Mouse (Mus musculus): Measurements from ENCODE around the gene Olfr923. TPM values are rescaled to one million over a fixed set of nuclear protein-coding genes. Genes with fewer than 3 reads are reported as not detected.
"Not testable (repeated sequence)": the region's sequence is repeated elsewhere in the genome, so short reads cannot be mapped to it uniquely, and the experiment has no call there.

The Olfr923 gene
- not detected in 2 replicates for polyA plus RNA-seq (2016; fragmentation: Nextera tagmentation; extraction: Ambion mirVana)

- Histone ChIP-seq H3K9me3 (replicated peaks) (no peaks in the 10 kb centered on the region), H3K36me3 (no peaks in the 10 kb centered on the region), H3K4me3 (no peak within 1 kb of the TSS), H3K27ac (replicated peaks) (no peak within 1 kb of the TSS), H3K4me1 (no peaks in the 10 kb centered on the region), H3K27me3 (ENCODE audit: low read depth, poor library complexity, severe bottlenecking) (no peaks in the 10 kb centered on the region)
- WGBS, result 85% methylated on average over 1 of the region's 1 CpGs
- no peak for DNase-seq (ENCODE audit: low spot score)
These were observed at the start of gene Olfr923 for GRCm38 (mm10) chr9:38826245-38826644. TSS of gene Olfr923 (plus strand) at chr9:38826545.

- H3K4me3 ChIP-seq, result no peak overlapping the region
- no peak for DNase-seq (ENCODE audit: low spot score)
These were observed 33.7 kb upstream of the Olfr923 start for GRCm38 (mm10) chr9:38792689-38793088.

GRCm38 (mm10) chr9:38805696-38806095 lies 20.6 kb upstream of the Olfr923 start:
- H3K36me3 ChIP-seq, result no peaks in the 10 kb centered on the region
- H3K4me3 ChIP-seq, result no peak overlapping the region
- H3K27ac ChIP-seq (replicated peaks), result no peak overlapping the region
- no peak for DNase-seq (ENCODE audit: low spot score)
- H3K4me1 ChIP-seq, result no peaks in the 10 kb centered on the region
- no peaks in the 10 kb centered on the region for H3K27me3 ChIP-seq (ENCODE audit: low read depth, poor library complexity, severe bottlenecking)
- H3K9me3 ChIP-seq (replicated peaks), result no peaks in the 10 kb centered on the region

More at GRCm38 (mm10) chr9:38792689-38793088, 33.7 kb upstream of the Olfr923 start:
- Histone ChIP-seq H3K36me3 (no peaks in the 10 kb centered on the region), H3K27ac (replicated peaks) (no peak overlapping the region), H3K4me1 (no peaks in the 10 kb centered on the region), H3K9me3 (replicated peaks) (no peaks in the 10 kb centered on the region), H3K27me3 (ENCODE audit: low read depth, poor library complexity, severe bottlenecking) (no peaks in the 10 kb centered on the region)
- 88% methylated on average over 2 of the region's 2 CpGs for WGBS

- whole genome bisulfite sequencing, result 86% methylated on average over 2 of the region's 2 CpGs
- H3K4me3 ChIP-seq, result no peak within 1 kb of the TSS
- no peak for DNase-seq (ENCODE audit: low spot score)
- H3K36me3 ChIP-seq, result no peaks in the 10 kb centered on the region
- H3K9me3 ChIP-seq (replicated peaks), result no peaks in the 10 kb centered on the region
- no peak within 1 kb of the TSS for H3K27ac ChIP-seq (replicated peaks)
- H3K27me3 ChIP-seq (ENCODE audit: low read depth, poor library complexity, severe bottlenecking), result no peaks in the 10 kb centered on the region
- H3K4me1 ChIP-seq, result no peaks in the 10 kb centered on the region
These were observed 12.0 kb upstream of the Olfr923 start, which contains the start of gene Olfr922 for GRCm38 (mm10) chr9:38814314-38814713. TSS of gene Olfr922 (plus strand) at chr9:38814614.

- H3K4me3 ChIP-seq, result no peak overlapping the region
- no peaks in the 10 kb centered on the region for H3K4me1 ChIP-seq
- H3K27ac ChIP-seq (replicated peaks), result no peak overlapping the region
- no peaks in the 10 kb centered on the region for H3K27me3 ChIP-seq (ENCODE audit: low read depth, poor library complexity, severe bottlenecking)
- H3K36me3 ChIP-seq, result no peaks in the 10 kb centered on the region
- no peak for DNase-seq (ENCODE audit: low spot score)
- no peaks in the 10 kb centered on the region for H3K9me3 ChIP-seq (replicated peaks)
- 83% methylated on average over 1 of the region's 1 CpGs for WGBS
These were observed 10.8 kb upstream of the Olfr923 start for GRCm38 (mm10) chr9:38815458-38815986.

- H3K27me3 ChIP-seq (ENCODE audit: low read depth, poor library complexity, severe bottlenecking), result no peaks in the 10 kb centered on the region
- no peak for DNase-seq (ENCODE audit: low spot score)
- H3K36me3 ChIP-seq, result no peaks in the 10 kb centered on the region
- H3K4me1 ChIP-seq, result no peaks in the 10 kb centered on the region
- no peaks in the 10 kb centered on the region for H3K9me3 ChIP-seq (replicated peaks)
- 83% methylated on average over 2 of the region's 2 CpGs for WGBS
- no peak overlapping the region for H3K4me3 ChIP-seq
- H3K27ac ChIP-seq (replicated peaks), result no peak overlapping the region
These were observed 6.7 kb downstream of the Olfr923 start for GRCm38 (mm10) chr9:38833027-38833426.

GRCm38 (mm10) chr9:38844149-38844548 lies 17.8 kb downstream of the Olfr923 start, which contains the start of gene Olfr924:
TSS of gene Olfr924 (plus strand) at chr9:38844449.
- Histone ChIP-seq H3K4me3 (no peak within 1 kb of the TSS), H3K9me3 (replicated peaks) (no peaks in the 10 kb centered on the region), H3K27ac (replicated peaks) (no peak within 1 kb of the TSS), H3K4me1 (no peaks in the 10 kb centered on the region), H3K36me3 (no peaks in the 10 kb centered on the region), H3K27me3 (ENCODE audit: low read depth, poor library complexity, severe bottlenecking) (no peaks in the 10 kb centered on the region)
- WGBS, result 92% methylated on average over 1 of the region's 1 CpGs
- no peak for DNase-seq (ENCODE audit: low spot score)

- no peaks in the 10 kb centered on the region for H3K36me3 ChIP-seq
- H3K9me3 ChIP-seq (replicated peaks), result no peaks in the 10 kb centered on the region
- DNase-seq (ENCODE audit: low spot score), result no peak
- no peak within 1 kb of the TSS for H3K4me3 ChIP-seq
- H3K4me1 ChIP-seq, result no peaks in the 10 kb centered on the region
- no peak within 1 kb of the TSS for H3K27ac ChIP-seq (replicated peaks)
- no peaks in the 10 kb centered on the region for H3K27me3 ChIP-seq (ENCODE audit: low read depth, poor library complexity, severe bottlenecking)
These were observed 28.4 kb downstream of the Olfr923 start, which contains the start of gene Olfr26 for GRCm38 (mm10) chr9:38854760-38855159. TSS of gene Olfr26 (plus strand) at chr9:38855060.

GRCm38 (mm10) chr9:38874880-38875279 lies 48.5 kb downstream of the Olfr923 start:
- H3K27me3 ChIP-seq (ENCODE audit: low read depth, poor library complexity, severe bottlenecking); H3K4me3 ChIP-seq; H3K4me1 ChIP-seq; H3K36me3 ChIP-seq; H3K9me3 ChIP-seq (replicated peaks); H3K27ac ChIP-seq (replicated peaks); DNase-seq (ENCODE audit: low spot score): not testable (repeated sequence)
- WGBS, result 58% methylated on average over 2 of the region's 2 CpGs

- Histone ChIP-seq H3K4me3 (no peak within 1 kb of the TSS), H3K36me3 (no peaks in the 10 kb centered on the region), H3K27ac (replicated peaks) (no peak within 1 kb of the TSS), H3K9me3 (replicated peaks) (0 out of 2 replicates have a peak, but pooled peaks cover 12% of the 10 kb centered on the region), H3K4me1 (no peaks in the 10 kb centered on the region), H3K27me3 (ENCODE audit: low read depth, poor library complexity, severe bottlenecking) (no peaks in the 10 kb centered on the region)
- no peak for DNase-seq (ENCODE audit: low spot score)
- 84% methylated on average over 2 of the region's 2 CpGs for WGBS
These were observed 50.5 kb downstream of the Olfr923 start, which contains the start of gene Olfr926 for GRCm38 (mm10) chr9:38876826-38877225. TSS of gene Olfr926 (plus strand) at chr9:38877126.

Other genes with a start within 250 kb of the Olfr923 start
- gene Olfr912, start 246.4 kb upstream of the Olfr923 start, polyA plus RNA-seq (2016; fragmentation: Nextera tagmentation; extraction: Ambion mirVana), result not detected in 2 replicates
- not detected in 2 replicates for gene Olfr913, start 233.8 kb upstream of the Olfr923 start, polyA plus RNA-seq (2016; fragmentation: Nextera tagmentation; extraction: Ambion mirVana)
- gene Olfr914, start 221.4 kb upstream of the Olfr923 start, polyA plus RNA-seq (2016; fragmentation: Nextera tagmentation; extraction: Ambion mirVana), result not detected in 2 replicates
- gene Olfr916, start 166.7 kb upstream of the Olfr923 start, polyA plus RNA-seq (2016; fragmentation: Nextera tagmentation; extraction: Ambion mirVana), result not detected in 2 replicates
- gene Olfr917, start 160.7 kb upstream of the Olfr923 start, polyA plus RNA-seq (2016; fragmentation: Nextera tagmentation; extraction: Ambion mirVana), result not detected in 2 replicates
- not detected in 2 replicates for gene Olfr918, start 151.9 kb upstream of the Olfr923 start, polyA plus RNA-seq (2016; fragmentation: Nextera tagmentation; extraction: Ambion mirVana)
- gene Olfr919, start 122.9 kb upstream of the Olfr923 start, polyA plus RNA-seq (2016; fragmentation: Nextera tagmentation; extraction: Ambion mirVana), result not detected in 2 replicates
- gene Vwa5a, start 108.3 kb upstream of the Olfr923 start, polyA plus RNA-seq (2016; fragmentation: Nextera tagmentation; extraction: Ambion mirVana), result 6.0 and 7.2 TPM in 2 replicates
- gene Olfr920, start 74.2 kb upstream of the Olfr923 start, polyA plus RNA-seq (2016; fragmentation: Nextera tagmentation; extraction: Ambion mirVana), result 0.02 TPM in 1 of 2 replicates, not detected in the other
- gene Olfr921, start 53.5 kb upstream of the Olfr923 start, polyA plus RNA-seq (2016; fragmentation: Nextera tagmentation; extraction: Ambion mirVana), result not detected in 2 replicates
- gene Olfr922, start 11.9 kb upstream of the Olfr923 start, polyA plus RNA-seq (2016; fragmentation: Nextera tagmentation; extraction: Ambion mirVana), result not detected in 2 replicates
- not detected in 2 replicates for gene Olfr924, start 17.9 kb downstream of the Olfr923 start, polyA plus RNA-seq (2016; fragmentation: Nextera tagmentation; extraction: Ambion mirVana)
- not detected in 2 replicates for gene Olfr26, start 28.5 kb downstream of the Olfr923 start, polyA plus RNA-seq (2016; fragmentation: Nextera tagmentation; extraction: Ambion mirVana)
- gene Olfr926, start 50.6 kb downstream of the Olfr923 start, polyA plus RNA-seq (2016; fragmentation: Nextera tagmentation; extraction: Ambion mirVana), result not detected in 2 replicates
- not detected in 2 replicates for gene Olfr930, start 103.3 kb downstream of the Olfr923 start, polyA plus RNA-seq (2016; fragmentation: Nextera tagmentation; extraction: Ambion mirVana)
- gene Olfr933, start 145.8 kb downstream of the Olfr923 start, polyA plus RNA-seq (2016; fragmentation: Nextera tagmentation; extraction: Ambion mirVana), result not detected in 2 replicates
- gene Olfr934, start 161.8 kb downstream of the Olfr923 start, polyA plus RNA-seq (2016; fragmentation: Nextera tagmentation; extraction: Ambion mirVana), result not detected in 2 replicates
- not detected in 2 replicates for gene Olfr935, start 173.1 kb downstream of the Olfr923 start, polyA plus RNA-seq (2016; fragmentation: Nextera tagmentation; extraction: Ambion mirVana)
- gene Olfr146, start 196.8 kb downstream of the Olfr923 start, polyA plus RNA-seq (2016; fragmentation: Nextera tagmentation; extraction: Ambion mirVana), result not detected in 2 replicates
- not detected in 2 replicates for gene Olfr937, start 238.4 kb downstream of the Olfr923 start, polyA plus RNA-seq (2016; fragmentation: Nextera tagmentation; extraction: Ambion mirVana)

All from midbrain, embryonic 10.5 days (tissue).